Mouse (Mus musculus): ENCODE results near the gene Gns. TPM values are rescaled to one million over a fixed set of nuclear protein-coding genes. Genes with fewer than 3 reads are reported as not detected.

The Gns gene
- polyA plus RNA-seq, 1 experiment: 42.6 TPM

GRCm38 (mm10) chr10:121432635-121433280 lies 67.9 kb downstream of the Gns start:
- TF ChIP-seq POLR2A (IDR thresholded peaks at IDR 0.05; ENCODE audit: borderline replicate concordance, extremely low read depth, insufficient read depth, insufficient read length, poor library complexity, severe bottlenecking) (no peak), CTCF (IDR thresholded peaks at IDR 0.05; ENCODE audit: borderline replicate concordance, extremely low read depth, insufficient read depth, insufficient read length) (no peak)

GRCm38 (mm10) chr10:121434441-121435103 lies 69.7 kb downstream of the Gns start:
- no peak for TF ChIP-seq POLR2A (IDR thresholded peaks at IDR 0.05; ENCODE audit: borderline replicate concordance, extremely low read depth, insufficient read depth, insufficient read length, poor library complexity, severe bottlenecking)
- no peak for TF ChIP-seq CTCF (IDR thresholded peaks at IDR 0.05; ENCODE audit: borderline replicate concordance, extremely low read depth, insufficient read depth, insufficient read length)
- no peak for DNase-seq (ENCODE audit: low read depth)

More at GRCm38 (mm10) chr10:121432635-121433280, 67.9 kb downstream of the Gns start:
- peak; percentile 63 for DNase-seq (ENCODE audit: low read depth)

GRCm38 (mm10) chr10:121435546-121436257 lies 70.8 kb downstream of the Gns start:
- no peak for TF ChIP-seq CTCF (IDR thresholded peaks at IDR 0.05; ENCODE audit: borderline replicate concordance, extremely low read depth, insufficient read depth, insufficient read length)
- no peak for TF ChIP-seq POLR2A (IDR thresholded peaks at IDR 0.05; ENCODE audit: borderline replicate concordance, extremely low read depth, insufficient read depth, insufficient read length, poor library complexity, severe bottlenecking)
- no peak for DNase-seq (ENCODE audit: low read depth)

GRCm38 (mm10) chr10:121436258-121436645 lies 71.4 kb downstream of the Gns start:
- TF ChIP-seq CTCF (IDR thresholded peaks at IDR 0.05; ENCODE audit: borderline replicate concordance, extremely low read depth, insufficient read depth, insufficient read length) (no peak), POLR2A (IDR thresholded peaks at IDR 0.05; ENCODE audit: borderline replicate concordance, extremely low read depth, insufficient read depth, insufficient read length, poor library complexity, severe bottlenecking) (no peak)

GRCm38 (mm10) chr10:121436693-121437092 lies 71.8 kb downstream of the Gns start:
- DNase-seq (ENCODE audit: low read depth): no peak
- TF ChIP-seq POLR2A (IDR thresholded peaks at IDR 0.05; ENCODE audit: borderline replicate concordance, extremely low read depth, insufficient read depth, insufficient read length, poor library complexity, severe bottlenecking) (no peak), CTCF (IDR thresholded peaks at IDR 0.05; ENCODE audit: borderline replicate concordance, extremely low read depth, insufficient read depth, insufficient read length) (no peak)

More at GRCm38 (mm10) chr10:121436258-121436645, 71.4 kb downstream of the Gns start:
- DNase-seq (ENCODE audit: low read depth): no peak

GRCm38 (mm10) chr10:121438109-121438508 lies 73.2 kb downstream of the Gns start:
- DNase-seq (ENCODE audit: low read depth): no peak
- TF ChIP-seq POLR2A (IDR thresholded peaks at IDR 0.05; ENCODE audit: borderline replicate concordance, extremely low read depth, insufficient read depth, insufficient read length, poor library complexity, severe bottlenecking): no peak
- TF ChIP-seq CTCF (IDR thresholded peaks at IDR 0.05; ENCODE audit: borderline replicate concordance, extremely low read depth, insufficient read depth, insufficient read length): no peak

- DNase-seq (ENCODE audit: low read depth): no peak
- no peak for TF ChIP-seq CTCF (IDR thresholded peaks at IDR 0.05; ENCODE audit: borderline replicate concordance, extremely low read depth, insufficient read depth, insufficient read length)
- TF ChIP-seq POLR2A (IDR thresholded peaks at IDR 0.05; ENCODE audit: borderline replicate concordance, extremely low read depth, insufficient read depth, insufficient read length, poor library complexity, severe bottlenecking): no peak
Measured at GRCm38 (mm10) chr10:121439310-121439731, 74.4 kb downstream of the Gns start.

- DNase-seq (ENCODE audit: low read depth): no peak
- no peak for TF ChIP-seq CTCF (IDR thresholded peaks at IDR 0.05; ENCODE audit: borderline replicate concordance, extremely low read depth, insufficient read depth, insufficient read length)
- TF ChIP-seq POLR2A (IDR thresholded peaks at IDR 0.05; ENCODE audit: borderline replicate concordance, extremely low read depth, insufficient read depth, insufficient read length, poor library complexity, severe bottlenecking): no peak
Measured at GRCm38 (mm10) chr10:121443791-121444190, 78.9 kb downstream of the Gns start.

- TF ChIP-seq POLR2A (IDR thresholded peaks at IDR 0.05; ENCODE audit: borderline replicate concordance, extremely low read depth, insufficient read depth, insufficient read length, poor library complexity, severe bottlenecking) (no peak), CTCF (IDR thresholded peaks at IDR 0.05; ENCODE audit: borderline replicate concordance, extremely low read depth, insufficient read depth, insufficient read length) (no peak)
- DNase-seq (ENCODE audit: low read depth): no peak
Measured at GRCm38 (mm10) chr10:121444198-121444597, 79.3 kb downstream of the Gns start.

- no peak for DNase-seq (ENCODE audit: low read depth)
- TF ChIP-seq POLR2A (IDR thresholded peaks at IDR 0.05; ENCODE audit: borderline replicate concordance, extremely low read depth, insufficient read depth, insufficient read length, poor library complexity, severe bottlenecking) (no peak), CTCF (IDR thresholded peaks at IDR 0.05; ENCODE audit: borderline replicate concordance, extremely low read depth, insufficient read depth, insufficient read length) (no peak)
Measured at GRCm38 (mm10) chr10:121445808-121446207, 80.9 kb downstream of the Gns start.

Other genes with a start within 250 kb of the Gns start
- gene Tbc1d30, start 13.8 kb upstream of the Gns start, polyA plus RNA-seq (2012; rRNA removed): 13.9 and 25.1 TPM in 2 replicates
- 5.4 and 7.3 TPM in 2 replicates for gene Rassf3, start 111.3 kb downstream of the Gns start, polyA plus RNA-seq (2012; rRNA removed)
- 28.1 and 31.8 TPM in 2 replicates for gene Tbk1, start 221.7 kb downstream of the Gns start, polyA plus RNA-seq (2012; rRNA removed)

Data from brain, embryonic 14.5 days (tissue).